Mouse (Mus musculus): ENCODE results near the gene Ddx4.

The Ddx4 gene

DNA sequence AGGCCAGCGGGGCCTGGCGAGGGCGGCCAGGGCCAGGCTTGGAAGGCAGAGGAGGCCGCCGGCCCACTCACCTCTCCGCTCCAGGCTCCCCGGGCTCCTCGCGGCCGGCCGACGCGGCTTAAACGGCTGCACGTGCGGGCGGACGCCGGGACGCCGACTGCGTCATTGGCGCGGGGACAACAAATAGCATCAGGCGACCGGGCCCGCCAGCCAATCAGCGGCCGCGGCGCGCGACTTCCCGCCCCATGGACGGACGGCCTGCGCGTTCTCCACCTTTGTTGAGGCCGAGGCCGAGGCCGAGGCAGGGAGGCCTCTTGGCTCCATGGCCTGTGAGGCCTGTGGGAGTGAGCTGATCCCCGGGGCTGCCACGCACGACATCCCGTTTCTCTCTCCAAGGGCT, at the start of gene Ddx4:
Gene Ddx4 (minus strand): TSS at position 271 of the 400 bp plus-strand sequence.
- in situ Hi-C loops (cut with MboI): no loop called here

DNA sequence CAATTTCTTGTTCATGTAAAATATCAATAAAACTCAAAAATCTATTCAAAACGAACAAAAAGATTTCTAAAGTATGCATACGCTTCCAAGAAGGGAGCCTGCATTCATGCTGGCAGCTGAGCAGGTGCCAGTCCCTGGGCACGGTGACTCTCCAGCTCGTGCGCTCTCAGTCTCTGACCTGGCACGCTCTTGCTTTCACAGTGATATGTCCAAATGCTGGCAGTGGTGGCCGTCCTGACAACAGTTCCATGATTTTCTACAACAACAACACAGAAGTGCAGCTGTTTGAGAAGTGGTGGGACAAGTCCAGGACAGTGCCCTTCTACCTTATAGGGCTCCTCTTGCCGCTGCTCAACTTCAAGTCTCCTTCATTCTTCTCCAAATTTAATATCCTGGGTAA, 49.0 kb upstream of the Ddx4 start:
- in situ Hi-C loops (cut with MboI): no loop called here

DNA sequence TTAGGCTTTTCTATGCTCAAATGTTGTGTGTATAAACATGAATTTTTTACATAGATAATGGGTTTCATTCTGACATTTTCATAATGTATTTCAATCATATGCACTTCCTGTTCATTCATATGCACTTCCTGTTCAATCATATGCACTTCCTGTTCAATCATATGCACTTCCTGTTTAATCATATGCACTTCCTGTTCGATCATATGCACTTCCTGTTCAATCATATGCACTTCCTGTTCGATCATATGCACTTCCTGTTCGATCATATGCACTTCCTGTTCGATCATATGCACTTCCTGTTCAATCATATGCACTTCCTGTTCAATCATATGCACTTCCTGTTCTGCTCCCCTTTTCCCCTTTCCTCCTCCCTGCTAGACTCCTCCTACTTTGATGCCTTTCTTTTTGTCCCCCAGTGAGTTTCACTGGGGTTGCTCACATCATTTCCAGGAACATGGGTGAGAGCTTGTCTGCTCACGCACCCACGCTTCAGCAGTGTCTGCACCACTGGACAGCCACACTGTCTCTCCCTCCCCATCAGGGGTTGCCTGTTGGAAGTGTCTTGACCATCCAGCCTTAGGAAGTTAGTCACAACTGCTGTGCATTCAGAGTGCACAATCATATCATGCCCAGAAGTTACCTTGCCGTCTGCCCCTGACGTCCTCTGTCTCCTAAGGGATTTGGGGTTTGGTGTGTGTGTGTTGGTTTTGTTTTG, 43.4 kb upstream of the Ddx4 start:
- in situ Hi-C loops (cut with MboI): no loop called here

DNA sequence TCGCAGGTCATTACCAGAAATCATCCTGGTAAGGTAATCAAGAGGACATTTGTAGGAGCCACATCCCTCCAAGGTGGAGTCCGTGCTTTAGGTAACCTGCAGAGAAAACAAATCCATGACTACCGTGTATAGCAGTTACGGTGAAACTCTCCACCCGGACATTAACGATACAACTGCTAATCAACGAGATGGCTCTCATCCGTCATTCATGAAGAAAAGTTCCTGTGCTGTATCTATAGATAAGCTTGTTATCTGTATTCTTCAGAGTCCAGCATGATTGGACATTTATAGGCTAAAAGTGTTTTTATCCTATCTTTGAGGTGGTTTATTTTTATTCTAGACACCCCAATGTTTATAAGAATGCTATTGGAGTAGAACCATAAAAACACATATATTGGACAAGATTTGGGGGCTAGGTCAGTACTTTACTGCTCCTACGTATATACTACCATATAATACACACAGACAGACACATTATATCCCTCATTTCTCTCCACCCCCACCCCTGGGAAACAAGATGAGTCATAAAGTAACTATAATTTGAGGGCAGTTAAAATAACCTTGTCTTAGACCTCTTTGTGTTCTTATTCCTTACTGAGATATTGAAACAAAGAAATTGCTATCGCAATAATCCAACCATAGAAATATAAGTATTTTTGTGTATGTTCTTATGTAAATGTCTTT, 40.7 kb upstream of the Ddx4 start:
- in situ Hi-C loops (cut with MboI): no loop called here

DNA sequence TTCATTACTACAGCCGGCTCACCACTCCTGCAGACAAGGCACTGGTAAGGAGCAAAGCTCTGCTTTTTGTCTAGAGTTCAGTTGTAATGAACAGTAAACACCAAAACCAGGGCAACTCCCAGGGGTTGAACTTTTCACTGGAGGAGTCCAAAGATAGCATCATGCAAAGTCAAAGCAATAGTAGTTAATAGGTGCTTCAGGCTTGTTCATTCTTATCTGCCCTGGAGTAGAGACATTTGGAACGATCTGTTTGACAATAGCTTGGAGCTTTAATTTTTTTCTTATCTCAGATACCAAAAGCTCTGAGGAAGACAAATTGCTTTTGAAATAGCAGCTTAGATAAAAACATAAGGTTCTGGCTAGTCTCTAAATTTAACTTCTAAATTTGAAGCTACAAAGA, 33.9 kb upstream of the Ddx4 start:
- in situ Hi-C loops (cut with MboI): no loop called here

DNA sequence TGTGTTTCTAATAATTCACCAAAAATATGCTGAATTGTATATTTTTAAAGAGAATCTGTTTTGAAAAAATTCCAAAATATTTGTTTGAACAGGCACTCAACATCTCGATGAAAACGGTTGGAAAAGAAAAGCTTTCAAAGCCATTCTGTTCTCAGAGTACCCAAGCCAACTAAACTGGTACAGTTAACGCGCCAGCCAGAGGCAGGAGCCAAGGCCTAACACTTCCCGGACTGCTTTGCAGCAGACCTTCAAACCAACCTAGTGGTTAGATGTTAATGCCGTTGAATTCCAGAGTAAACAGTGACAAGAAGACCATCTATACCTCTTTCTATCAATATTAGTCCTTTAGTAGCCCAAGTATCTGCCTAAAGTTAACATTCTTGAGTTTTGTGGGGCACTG, 31.7 kb upstream of the Ddx4 start:
- in situ Hi-C loops (cut with MboI): no loop called here

DNA sequence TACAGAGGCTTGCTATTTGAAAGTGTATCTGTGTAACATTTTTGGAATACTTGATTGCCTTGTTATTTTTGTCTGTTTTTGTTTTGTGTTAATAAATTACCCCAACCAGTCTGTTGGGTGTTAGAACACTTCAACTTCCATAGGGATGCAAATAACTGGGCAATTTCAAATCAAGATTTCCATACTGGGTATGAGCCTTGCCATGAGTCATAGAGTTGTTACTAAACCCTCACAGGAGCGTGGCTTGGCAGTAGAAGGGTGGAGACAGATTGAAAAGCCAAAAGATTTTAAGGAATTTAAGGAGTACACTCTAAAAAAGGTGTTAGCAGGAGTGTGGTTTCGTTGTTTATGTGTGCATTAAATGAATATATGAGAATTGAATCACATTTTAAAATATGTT, 31.0 kb upstream of the Ddx4 start:
- in situ Hi-C loops (cut with MboI): no loop called here

DNA sequence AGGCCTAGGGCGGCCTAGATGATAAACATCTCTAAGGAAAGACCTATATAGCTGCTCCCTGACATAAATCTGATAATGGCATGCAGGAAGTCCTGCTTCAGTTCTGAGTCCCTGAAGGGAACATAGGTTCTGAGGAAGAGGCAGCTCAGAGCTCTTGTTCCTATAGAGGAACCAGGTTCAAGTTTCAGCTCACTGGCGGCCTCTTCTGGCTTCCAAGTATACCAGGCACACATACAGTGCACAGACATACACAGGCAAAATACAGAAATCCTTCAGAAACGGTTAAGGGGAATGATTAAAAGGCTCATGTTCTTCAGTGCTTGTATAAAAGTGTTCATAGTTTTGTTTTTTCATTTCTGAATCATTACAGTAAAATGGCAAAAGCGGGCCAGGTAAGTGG, 25.9 kb upstream of the Ddx4 start:
- in situ Hi-C loops (cut with MboI): loop anchor here (10.0 kb wide), 1 partner anchor 357 kb away; the partner anchor contains the start of gene Cdc20b

DNA sequence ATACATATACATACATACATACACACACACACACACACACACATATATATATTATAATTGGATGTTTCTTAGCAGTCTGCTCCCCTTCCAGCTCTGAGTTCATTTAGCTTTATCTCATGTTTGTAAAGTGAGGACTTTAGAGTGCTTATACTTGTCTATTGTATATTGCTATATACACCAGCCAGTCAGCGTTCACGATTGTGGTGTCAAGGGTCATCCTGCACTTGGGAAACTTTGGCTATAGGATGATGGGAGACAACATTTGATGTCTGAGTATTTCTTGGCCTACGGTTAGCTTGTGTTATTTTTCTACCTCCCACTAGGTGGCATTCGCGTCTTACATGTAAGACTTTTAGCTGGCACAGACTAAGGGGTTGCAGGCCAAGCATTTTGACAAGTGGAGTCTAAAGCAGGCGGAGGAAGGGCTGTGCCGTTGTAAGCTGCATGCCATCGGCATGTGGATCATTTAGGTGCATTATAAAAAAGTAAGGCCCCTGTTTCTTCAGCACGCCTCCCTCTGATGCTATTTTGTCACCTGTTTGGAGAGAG, 21.7 kb upstream of the Ddx4 start:
- in situ Hi-C loops (cut with MboI): loop anchor here (10.0 kb wide), 1 partner anchor 361 kb away; the partner anchor contains the start of gene Cdc20b

DNA sequence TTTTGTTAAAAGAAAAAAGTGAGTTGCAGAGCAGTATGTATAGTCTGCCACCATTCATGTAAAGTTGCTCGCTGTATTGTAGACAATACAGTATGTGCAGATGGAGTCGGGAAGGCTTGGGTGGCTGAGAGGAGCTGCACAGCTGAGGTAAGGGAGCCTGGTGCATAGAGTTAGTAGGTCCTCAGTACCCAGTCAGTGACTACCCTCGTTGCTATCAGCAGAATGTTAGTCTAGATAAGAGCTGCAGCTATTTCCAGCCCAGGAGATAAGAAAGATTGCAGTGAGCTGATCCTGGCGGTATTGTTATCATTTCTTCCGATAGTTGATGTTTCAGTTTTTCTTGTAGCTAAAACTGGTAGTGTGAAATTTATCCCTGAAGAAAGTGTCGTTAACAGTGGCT, 20.5 kb upstream of the Ddx4 start:
- in situ Hi-C loops (cut with MboI): loop anchor here (10.0 kb wide), 1 partner anchor 362 kb away; the partner anchor contains the start of gene Cdc20b

DNA sequence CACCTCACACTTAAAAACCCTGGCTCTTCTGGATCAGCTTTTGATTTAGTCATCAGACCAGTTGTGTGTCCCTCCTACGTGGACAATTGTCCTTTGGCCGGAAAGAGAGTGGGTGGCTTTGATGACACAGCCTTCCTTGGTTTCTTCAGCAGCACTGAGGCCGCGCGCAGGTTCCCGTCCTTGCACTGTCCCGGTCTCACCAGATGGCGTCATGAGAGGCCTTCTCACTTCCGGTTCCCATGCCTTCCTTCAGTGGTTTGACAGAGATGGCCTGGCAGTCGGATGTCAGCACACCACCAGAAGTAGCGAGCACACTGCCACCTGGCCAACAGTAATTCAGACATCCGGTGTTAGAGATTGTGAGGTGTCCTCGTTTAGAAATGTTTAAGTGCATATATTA, 19.4 kb upstream of the Ddx4 start:
- in situ Hi-C loops (cut with MboI): loop anchor here (10.0 kb wide), 1 partner anchor 363 kb away; the partner anchor contains the start of gene Cdc20b

DNA sequence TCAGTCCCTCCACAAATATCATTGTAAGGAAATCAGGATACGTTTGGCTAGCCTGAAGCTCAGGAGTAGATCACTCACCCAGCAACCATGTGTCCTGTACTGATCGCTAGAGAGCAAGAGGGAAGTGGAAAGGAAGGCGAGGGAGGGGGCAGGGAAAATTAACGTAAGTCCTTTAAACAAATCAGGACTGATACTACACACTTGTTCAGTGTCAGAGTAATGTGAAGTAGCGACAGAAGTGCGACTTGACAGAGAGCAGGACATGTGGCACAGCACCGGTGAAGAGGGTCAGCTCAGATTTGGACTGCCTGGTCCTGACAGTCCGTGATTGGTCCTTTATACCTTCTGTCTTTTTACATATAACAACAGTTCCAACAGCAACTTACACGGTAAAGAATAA, 14.9 kb upstream of the Ddx4 start:
- in situ Hi-C loops (cut with MboI): no loop called here

DNA sequence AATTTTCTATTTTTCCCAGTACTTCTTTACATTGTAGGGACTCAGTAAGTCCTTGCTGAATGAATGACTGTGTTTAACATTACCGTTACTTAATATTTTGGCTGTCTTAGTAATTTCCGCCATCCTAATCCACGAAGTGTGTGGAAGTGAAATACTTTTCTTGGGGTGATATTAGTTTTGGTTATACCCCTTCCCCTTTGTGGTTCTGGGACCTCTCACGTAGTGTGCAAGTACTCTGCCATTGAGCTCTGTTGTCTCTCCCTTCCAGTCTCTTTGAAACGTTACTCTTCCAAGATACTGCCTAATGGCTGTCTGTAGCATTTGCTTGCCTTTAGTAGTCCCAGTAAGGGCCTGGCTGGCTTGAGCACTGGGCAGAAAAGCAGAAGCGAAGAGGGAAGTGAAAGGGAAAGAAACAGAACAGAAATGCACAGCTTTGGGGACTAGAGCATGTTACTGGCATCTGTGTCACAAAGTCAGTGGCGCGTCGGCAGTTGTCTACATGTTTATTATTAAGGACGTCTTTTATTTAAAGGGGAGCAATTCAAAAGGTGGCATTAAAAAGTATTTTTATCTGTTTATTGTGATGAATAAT, 14.3 kb upstream of the Ddx4 start:
- in situ Hi-C loops (cut with MboI): no loop called here

DNA sequence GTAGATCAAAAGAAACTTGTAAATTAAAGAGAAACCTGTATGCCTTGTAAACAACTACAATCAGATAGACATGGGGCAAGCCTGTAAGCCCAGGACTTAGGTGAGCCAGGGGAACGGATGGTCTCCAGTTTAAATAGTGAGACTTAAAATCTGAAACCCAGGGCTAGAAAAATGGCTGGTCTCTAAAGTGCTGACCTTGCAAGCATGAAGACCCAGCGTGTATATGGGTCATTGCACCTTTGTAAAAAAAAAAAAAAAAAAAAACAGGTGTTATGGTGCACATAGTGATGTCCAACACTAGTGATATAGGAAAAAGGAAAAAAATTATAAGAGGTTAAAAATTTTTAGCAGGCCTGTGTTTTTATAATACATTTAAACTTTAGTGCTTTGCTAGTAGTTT, 9.4 kb upstream of the Ddx4 start:
- in situ Hi-C loops (cut with MboI): no loop called here

DNA sequence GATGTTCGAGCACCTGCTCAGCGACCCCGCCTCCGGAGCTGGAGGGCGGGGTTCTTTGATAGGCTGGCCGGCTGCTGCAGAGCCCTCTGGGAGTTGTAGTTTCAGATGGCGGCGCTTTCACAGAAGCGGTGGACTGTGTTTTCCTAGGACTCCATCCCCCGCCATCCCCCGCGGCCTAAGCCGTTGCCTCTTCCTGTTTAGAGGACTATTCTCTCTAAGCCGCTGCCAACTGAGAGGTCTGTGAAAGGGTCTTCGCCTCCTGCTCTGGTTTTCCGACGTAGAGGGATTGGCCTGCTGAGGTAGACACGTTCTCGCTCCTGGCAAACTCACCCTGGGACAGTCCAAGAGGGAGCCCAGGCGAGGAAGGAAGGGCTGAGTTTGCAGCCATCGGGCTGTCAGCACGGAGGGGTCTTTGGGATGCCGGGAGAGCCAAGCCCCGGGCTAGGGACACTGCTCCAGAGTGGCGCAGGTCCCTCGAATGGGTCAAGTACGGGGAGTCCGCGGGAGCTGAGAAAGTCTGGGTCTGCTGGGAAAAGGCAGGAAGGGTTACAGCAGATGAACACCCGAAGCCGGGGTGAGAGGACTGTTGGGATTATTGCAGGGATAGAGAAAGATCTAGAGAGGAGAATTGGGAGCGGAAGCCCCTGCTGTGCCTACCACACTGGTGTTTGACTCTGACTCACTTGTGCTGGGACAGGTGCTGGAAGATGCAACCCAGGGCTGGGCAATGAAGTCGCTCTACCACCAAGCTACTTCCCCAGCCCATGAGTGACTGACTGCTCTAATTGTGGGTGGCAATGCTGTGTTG, 8.5 kb upstream of the Ddx4 start, which contains the start of gene Slc38a9:
Gene Slc38a9 (plus strand): TSS at position 178 of the 808 bp plus-strand sequence.
- in situ Hi-C loops (cut with MboI): no loop called here

DNA sequence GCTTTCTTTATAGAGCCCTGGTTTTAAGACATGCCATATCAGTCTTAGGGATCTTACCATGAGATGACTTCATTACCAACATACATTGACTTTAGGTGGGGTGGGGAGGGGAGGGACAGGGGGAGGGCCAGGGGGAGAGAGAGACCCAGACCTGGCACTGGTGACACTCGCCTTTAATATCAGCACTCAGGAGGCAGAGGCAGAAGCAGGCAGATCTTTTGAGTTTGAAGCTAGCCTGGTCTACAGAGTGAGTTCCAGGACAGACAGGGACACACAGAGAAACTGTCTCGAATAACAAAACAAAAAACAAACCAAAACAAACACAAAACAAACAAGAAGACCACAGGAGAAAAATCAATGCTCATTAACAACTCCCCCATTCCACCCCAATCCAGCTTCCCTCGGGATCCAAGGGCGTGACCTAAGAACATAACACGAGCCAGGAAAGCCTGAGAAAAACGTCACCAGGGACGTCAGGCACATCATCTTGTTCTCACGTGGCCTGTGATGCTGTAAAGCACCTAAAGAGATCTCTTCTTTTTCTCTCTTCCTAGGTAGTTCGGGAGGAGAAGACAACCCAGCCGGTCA, 7.8 kb upstream of the Ddx4 start:
- in situ Hi-C loops (cut with MboI): no loop called here

DNA sequence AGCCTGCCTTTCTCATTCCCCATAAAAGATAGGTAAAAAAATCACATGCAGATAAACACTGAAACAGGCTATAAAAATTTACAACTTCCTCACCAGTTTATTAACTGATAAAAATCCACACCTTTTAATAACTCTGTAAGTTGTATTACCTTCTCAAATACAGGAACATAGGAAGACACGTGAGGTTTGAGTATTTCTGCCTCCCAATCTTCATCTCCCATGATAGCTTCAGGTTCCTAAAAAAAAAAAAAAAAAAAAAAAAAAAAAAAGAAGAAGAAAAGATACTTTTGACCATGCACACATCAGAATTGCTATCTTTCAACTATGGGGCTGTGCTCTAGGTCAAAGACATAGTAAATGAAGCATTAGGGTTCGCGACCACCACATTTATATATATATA, 1.1 kb downstream of the Ddx4 start:
- in situ Hi-C loops (cut with MboI): no loop called here

DNA sequence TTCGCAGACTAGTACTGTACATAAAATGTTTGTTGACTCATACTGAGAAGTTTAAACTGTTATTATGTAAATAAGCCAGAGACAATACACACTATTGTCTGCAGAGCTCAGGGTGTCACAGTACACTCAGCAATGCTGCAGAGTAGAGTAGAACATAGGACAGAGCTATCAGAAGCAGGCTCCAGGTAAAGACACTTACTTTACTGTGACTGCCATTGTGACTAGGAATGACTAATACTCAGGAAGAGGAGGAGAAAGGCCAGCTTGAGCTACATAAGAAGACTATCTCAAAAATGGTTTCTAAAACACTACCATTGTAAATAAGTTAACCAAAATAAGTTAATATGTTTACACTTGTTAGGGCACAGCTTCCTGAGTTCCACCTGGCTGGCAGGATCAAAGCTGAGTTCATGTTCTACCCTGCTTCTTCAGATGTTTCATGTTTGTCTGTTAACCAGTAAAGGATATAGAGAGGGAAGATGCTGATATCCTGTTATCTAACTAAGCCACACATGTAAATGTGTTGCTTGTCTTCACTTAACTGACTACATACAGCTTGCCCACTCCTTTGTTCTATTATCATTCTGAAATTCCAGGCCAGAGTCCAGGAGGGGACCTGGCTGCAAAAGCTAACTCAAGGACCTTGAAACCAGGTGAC, 6.6 kb downstream of the Ddx4 start:
- in situ Hi-C loops (cut with MboI): no loop called here

DNA sequence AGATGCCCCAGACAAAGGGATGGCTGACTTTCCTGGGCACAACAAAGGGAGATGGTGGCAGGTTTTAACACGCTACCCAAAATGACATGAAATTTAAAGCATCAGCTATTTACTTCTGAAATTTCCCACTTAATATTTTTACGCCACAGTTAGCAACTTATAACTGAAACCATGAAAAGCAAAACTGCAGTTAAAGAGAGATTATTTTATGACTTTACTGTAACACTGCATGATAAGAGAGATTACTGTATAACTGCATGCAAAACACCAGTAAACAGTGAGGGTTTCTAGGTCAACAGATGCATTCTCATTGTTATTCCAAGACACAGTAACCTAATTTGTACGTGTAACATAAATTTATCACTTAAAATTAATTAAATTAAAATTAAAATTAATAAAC, 7.3 kb downstream of the Ddx4 start:
- in situ Hi-C loops (cut with MboI): no loop called here

DNA sequence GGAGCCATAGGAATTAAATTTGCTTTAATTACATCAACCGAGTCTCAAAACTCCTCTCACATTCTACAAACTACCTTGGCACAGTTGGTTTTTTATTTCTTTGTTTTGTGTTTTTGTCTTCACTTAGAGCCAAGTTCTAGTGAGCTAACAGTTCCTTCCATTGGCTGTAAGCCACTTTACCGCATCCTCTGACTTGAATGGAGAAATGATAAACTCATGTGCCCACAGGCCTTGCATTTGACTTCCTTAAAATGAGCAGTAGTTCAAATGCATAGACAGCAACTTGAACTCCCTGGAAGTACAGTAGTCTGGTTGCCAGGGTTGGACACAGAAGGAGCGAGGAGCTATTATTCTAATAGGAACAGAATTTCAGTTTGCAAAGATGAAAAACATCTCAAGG, 9.4 kb downstream of the Ddx4 start:
- in situ Hi-C loops (cut with MboI): no loop called here

DNA sequence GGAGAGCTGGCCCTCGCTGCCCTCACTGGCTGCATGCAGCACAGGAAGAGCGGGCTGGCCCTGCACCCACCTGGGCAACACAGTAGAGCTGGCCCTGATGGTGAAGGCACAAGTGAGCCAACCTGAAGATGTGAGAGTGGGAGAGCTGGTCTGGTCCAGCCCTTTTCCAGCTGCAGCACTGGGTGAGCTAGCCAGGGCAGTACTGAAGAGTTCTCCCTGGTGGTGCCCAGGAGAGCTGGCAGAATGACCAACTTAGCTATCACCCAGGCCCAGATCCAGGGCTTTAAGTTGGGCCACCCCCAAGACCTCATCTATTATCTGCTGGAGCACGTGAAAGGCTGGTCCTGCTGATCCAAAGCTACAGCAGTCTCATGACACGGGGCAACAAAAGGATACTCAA, 13.2 kb downstream of the Ddx4 start:
- in situ Hi-C loops (cut with MboI): no loop called here
